Mouse (Mus musculus) limb, embryonic 11.5 days (tissue): ENCODE results near the gene Gata3. TPM values are rescaled to one million over a fixed set of nuclear protein-coding genes. Genes with fewer than 3 reads are reported as not detected.

ENCODE experiments used
- ATAC-seq: fragments of 200-750 bp; cut with Nextera tagmentation; 2 replicates; pipeline ENCODE4 v1.8.0; 2017; ENCODE audit warnings: low read depth; ENCODE audit not compliant: insufficient number of reproducible peaks, low FRiP score, low TSS enrichment
- DNase-seq: peaks from one replicate; pipeline ENCODE4 v3.0.0-alpha.2; 2015; ENCODE audit warnings: low spot score
- H3K27ac ChIP-seq: fragments of 300-500 bp; sonication (generic); replicated peaks from 2 replicates; pipeline ENCODE4 v1.5.1; 2014; ENCODE audit warnings: low read depth, mild to moderate bottlenecking, low read length
- H3K27me3 ChIP-seq: fragments of 300-500 bp; sonication (generic); 2 replicates; pipeline ENCODE4 v1.6.1; 2014; ENCODE audit warnings: mild to moderate bottlenecking, low read length, mixed read lengths; ENCODE audit not compliant: control insufficient read depth, insufficient read depth
- H3K36me3 ChIP-seq: fragments of 300-500 bp; sonication (generic); 2 replicates; pipeline ENCODE4 v1.6.1; 2014; ENCODE audit warnings: mild to moderate bottlenecking, low read length, moderate library complexity, mixed read lengths; ENCODE audit not compliant: control insufficient read depth, insufficient read depth
- H3K4me1 ChIP-seq: fragments of 300-500 bp; sonication (generic); 2 replicates; pipeline ENCODE4 v1.6.1; 2014; ENCODE audit warnings: low read length, mixed read lengths; ENCODE audit not compliant: control insufficient read depth, insufficient read depth
- H3K4me2 ChIP-seq: fragments of 300-500 bp; sonication (generic); 2 replicates; pipeline ENCODE4 v1.6.1; 2014; ENCODE audit warnings: low read depth, mild to moderate bottlenecking, moderate library complexity; ENCODE audit not compliant: severe bottlenecking
- H3K4me3 ChIP-seq: fragments of 300-500 bp; sonication (generic); 2 replicates; pipeline ENCODE4 v1.5.1; 2014; ENCODE audit warnings: low read depth, low read length
- H3K9ac ChIP-seq: fragments of 300-500 bp; sonication (generic); 2 replicates; pipeline ENCODE4 v1.6.1; 2014; ENCODE audit warnings: mild to moderate bottlenecking, low read length
- H3K9me3 ChIP-seq: fragments of 300-500 bp; sonication (generic); 2 replicates; pipeline ENCODE4 v1.6.1; 2016; ENCODE audit warnings: low read length; ENCODE audit not compliant: control insufficient read depth
- WGBS: fragments of 180-500 bp; shearing (Covaris S2); extraction: QIAGEN DNeasy Blood & Tissue Kit; methylation state at CpG from one replicate; pipeline ENCODE4 v1.1.7; 2014; 5-methylcytosine and 5-hydroxymethylcytosine counted together
- polyA plus RNA-seq: library from polyadenylated mRNA; unstranded; fragments of >200 nt; fragmentation: Nextera tagmentation; extraction: Ambion mirVana; gene quantifications from 2 replicates; pipeline ENCODE4 v1.2.1, GENCODE M21; 2014

Gata3 gene
- polyA plus RNA-seq, 1 experiment from 2014 or later = 3.9 TPM

DNA sequence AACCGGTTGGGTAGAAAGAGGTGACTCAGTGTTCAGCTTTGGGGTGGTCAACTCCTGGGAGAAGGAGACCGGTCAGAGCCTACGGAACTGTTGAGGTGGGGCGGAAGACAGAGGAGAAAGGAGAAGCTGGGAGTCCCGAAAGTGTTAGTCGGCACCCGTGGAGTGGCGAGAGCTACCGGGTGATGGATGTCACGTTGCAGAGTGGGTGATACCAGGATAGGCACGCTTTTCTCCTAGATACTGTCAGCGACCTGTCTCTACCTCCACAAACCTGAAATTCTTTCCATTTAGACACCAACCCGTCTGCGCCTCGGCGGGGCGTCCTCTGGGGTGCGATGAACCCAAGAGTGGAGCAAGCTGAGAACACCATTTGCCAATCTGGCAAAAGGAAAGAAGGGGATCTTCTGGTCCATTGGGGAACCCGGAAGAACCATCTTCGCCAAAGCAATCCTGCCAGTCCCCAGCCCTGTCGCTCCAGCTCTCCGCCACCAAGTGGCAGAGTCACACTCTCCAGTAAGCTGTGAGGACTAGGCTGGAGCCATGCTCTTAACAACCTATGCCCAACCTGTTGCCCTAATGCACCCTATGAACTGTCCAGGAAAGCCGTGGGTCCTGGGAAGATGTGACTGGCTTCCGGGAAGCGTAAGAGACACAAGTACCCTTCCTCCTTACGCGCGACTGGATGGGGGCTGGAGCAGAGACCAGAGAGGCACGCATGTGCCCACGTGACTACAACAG, 752 bp downstream of the Gata3 start, which contains the start of gene 9230102O04Rik:
TSS of gene 9230102O04Rik (minus strand) at position 628 of the 738 bp plus-strand sequence.
- Histone ChIP-seq H3K4me2 (peak within 1 kb of the TSS; percentile 11; the same call in 1 of the 2 replicates), H3K9ac (no peak within 1 kb of the TSS), H3K4me1 (0 out of 2 replicates have a peak, but pooled peaks cover 4% of the 10 kb centered on the region), H3K27me3 (peaks cover 87% of the 10 kb centered on the region), H3K4me3 (peak within 1 kb of the TSS; percentile 12; the same call in 1 of the 2 replicates), H3K36me3 (no peaks in the 10 kb centered on the region), H3K27ac (no peak within 1 kb of the TSS), H3K9me3 (no peaks in the 10 kb centered on the region)
- under 1% methylated on average over 30 of the region's 30 CpGs for WGBS
- ATAC-seq (peak; percentile 68; the same call in 1 of the 2 replicates), DNase-seq (peak; percentile 67)

- DNase-seq (peak; percentile 41), ATAC-seq (no peak)
- peaks cover 90% of the 10 kb centered on the region for H3K27me3 ChIP-seq
- no peaks in the 10 kb centered on the region for H3K9me3 ChIP-seq
- H3K4me3 ChIP-seq = no peak overlapping the region
- H3K4me2 ChIP-seq = no peak overlapping the region
- peaks cover 8% of the 10 kb centered on the region; the same call in 1 of the 2 replicates for H3K4me1 ChIP-seq
- WGBS = 0% methylated on average over 7 of the region's 7 CpGs
- H3K9ac ChIP-seq = no peak overlapping the region
- no peaks in the 10 kb centered on the region for H3K36me3 ChIP-seq
- no peak overlapping the region for H3K27ac ChIP-seq
These were observed 2.2 kb downstream of the Gata3 start for GRCm38 (mm10) chr2:9887636-9888035.

GRCm38 (mm10) chr2:9886921-9887610, 2.8 kb downstream of the Gata3 start:
- no peak overlapping the region for H3K9ac ChIP-seq
- DNase-seq = no peak
- H3K4me3 ChIP-seq = no peak overlapping the region
- no peak overlapping the region for H3K27ac ChIP-seq
- no peak for ATAC-seq
- H3K9me3 ChIP-seq = no peaks in the 10 kb centered on the region
- H3K27me3 ChIP-seq = peaks cover 90% of the 10 kb centered on the region
- H3K36me3 ChIP-seq = no peaks in the 10 kb centered on the region
- peaks cover 12% of the 10 kb centered on the region; the same call in 1 of the 2 replicates for H3K4me1 ChIP-seq
- no peak overlapping the region for H3K4me2 ChIP-seq
- WGBS = 3% methylated on average over 7 of the region's 7 CpGs

- no peak overlapping the region for H3K4me2 ChIP-seq
- no peaks in the 10 kb centered on the region for H3K9me3 ChIP-seq
- H3K27ac ChIP-seq = no peak overlapping the region
- ATAC-seq = no peak
- WGBS = 14% methylated on average over 3 of the region's 3 CpGs
- H3K4me1 ChIP-seq = peaks cover 15% of the 10 kb centered on the region
- peaks cover 91% of the 10 kb centered on the region for H3K27me3 ChIP-seq
- H3K4me3 ChIP-seq = no peak overlapping the region
- peak; percentile 33 for DNase-seq
- H3K9ac ChIP-seq = no peak overlapping the region
- H3K36me3 ChIP-seq = no peaks in the 10 kb centered on the region
These were observed 3.8 kb downstream of the Gata3 start for GRCm38 (mm10) chr2:9886031-9886430.

DNA sequence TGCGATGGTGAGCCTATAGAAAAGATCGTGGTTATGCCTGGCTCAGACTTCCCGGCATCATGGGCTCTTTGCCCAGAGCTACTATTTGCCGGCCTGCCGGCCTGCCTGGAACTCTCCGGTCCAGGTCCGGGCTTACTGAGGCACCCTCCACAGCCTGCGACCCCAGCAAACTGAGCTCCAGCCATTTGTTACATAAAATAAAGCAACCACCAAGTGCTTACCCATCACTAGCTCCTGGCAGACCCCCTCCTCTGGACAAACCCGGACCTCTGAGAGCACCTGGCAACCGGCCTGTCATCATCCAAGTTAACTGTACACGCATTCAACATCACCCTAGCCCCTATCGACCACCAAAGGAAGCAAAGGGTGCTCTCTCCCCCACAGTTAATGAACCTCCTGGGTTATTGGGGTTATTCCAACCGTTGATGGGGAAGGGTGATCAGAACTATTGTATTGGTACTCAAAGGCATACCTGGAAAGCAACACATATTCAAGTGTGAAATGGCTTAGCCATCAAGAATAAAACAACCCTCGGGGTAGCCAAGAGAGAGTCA, 4.5 kb downstream of the Gata3 start:
- no peak for ATAC-seq
- Histone ChIP-seq H3K9ac (no peak overlapping the region), H3K27me3 (peaks cover 85% of the 10 kb centered on the region), H3K9me3 (no peaks in the 10 kb centered on the region), H3K36me3 (no peaks in the 10 kb centered on the region), H3K4me3 (no peak overlapping the region), H3K4me2 (no peak overlapping the region), H3K4me1 (peaks cover 15% of the 10 kb centered on the region), H3K27ac (no peak overlapping the region)
- peak; percentile 52 for DNase-seq
- 3% methylated on average over 14 of the region's 14 CpGs for WGBS

DNA sequence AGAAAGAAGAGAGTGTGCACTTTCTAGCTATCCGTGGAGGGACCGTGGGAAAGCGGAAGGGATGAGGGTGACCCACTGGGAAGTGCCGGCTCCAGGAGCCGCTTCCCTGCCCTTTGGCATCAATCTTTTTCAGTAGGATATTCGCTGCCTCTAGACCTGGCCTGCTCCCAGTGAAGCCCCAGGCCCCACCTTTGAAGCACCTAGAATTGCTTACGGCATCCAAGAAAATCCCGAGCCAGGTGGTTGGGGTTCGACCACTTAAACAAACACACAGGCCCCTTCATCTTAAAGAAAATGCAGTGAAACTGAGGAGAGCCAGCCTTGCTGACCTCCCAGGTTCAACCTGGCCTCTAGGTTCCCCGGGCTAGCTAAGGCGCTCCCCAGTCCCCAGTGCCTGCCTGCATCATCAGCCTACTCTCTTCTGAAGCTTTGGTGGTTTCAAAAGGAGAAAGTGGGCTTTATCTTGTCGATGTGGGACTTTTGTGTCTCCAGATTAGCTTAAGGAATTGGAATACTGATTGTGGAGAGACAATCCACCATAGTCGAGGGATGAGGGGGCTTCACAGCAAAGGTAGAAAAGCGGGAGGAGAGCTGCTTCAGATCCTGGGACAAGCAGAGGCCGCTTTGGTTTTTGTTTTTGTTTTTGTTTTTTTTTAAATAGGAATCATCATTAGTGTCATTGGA, 5.2 kb downstream of the Gata3 start:
- no peak overlapping the region for H3K27ac ChIP-seq
- no peaks in the 10 kb centered on the region for H3K9me3 ChIP-seq
- H3K4me2 ChIP-seq = no peak overlapping the region
- WGBS = 4% methylated on average over 15 of the region's 15 CpGs
- ATAC-seq (no peak), DNase-seq (peak; percentile 62)
- H3K4me3 ChIP-seq = no peak overlapping the region
- peaks cover 81% of the 10 kb centered on the region for H3K27me3 ChIP-seq
- no peaks in the 10 kb centered on the region for H3K36me3 ChIP-seq
- H3K4me1 ChIP-seq = peaks cover 15% of the 10 kb centered on the region
- H3K9ac ChIP-seq = no peak overlapping the region

DNA sequence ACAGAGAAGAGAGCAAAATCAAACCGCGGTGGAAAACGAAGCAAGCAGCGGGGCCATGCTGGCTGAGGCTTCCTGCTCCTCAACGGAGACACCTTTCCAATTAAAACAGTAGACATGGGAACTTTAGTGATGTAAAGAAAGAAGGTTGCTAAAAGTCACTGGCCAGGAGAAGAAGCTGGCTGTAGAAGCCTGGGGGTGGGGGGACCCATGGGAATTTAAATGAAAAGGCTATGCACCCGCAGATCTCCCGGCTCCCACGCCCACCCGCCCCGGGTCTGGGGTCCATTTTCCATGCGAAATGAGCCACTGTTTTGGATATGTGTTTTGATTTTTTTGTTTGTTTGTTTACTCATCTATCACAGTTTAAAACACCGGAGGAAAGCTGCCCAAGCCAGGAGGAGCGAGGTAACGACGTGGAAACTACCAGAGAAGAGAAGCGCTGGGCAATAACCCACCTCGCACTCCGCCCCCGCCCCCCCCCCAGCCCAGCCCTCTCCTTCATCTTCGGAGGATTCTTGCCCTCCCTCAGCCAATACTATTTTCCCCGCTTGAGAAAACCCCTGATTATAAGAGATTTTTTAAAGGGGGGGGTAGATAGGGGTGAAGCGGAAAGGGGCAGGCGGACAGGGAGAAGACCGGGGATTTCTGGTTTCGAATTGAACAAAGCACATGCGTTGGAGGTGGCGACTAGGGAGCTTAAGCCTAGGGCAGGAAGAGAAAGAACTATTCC, 5.9 kb downstream of the Gata3 start:
- Histone ChIP-seq H3K27me3 (peaks cover 74% of the 10 kb centered on the region), H3K4me1 (peaks cover 12% of the 10 kb centered on the region), H3K9ac (no peak overlapping the region), H3K36me3 (no peaks in the 10 kb centered on the region), H3K4me2 (peak overlapping the region; percentile 76; the same call in 1 of the 2 replicates), H3K27ac (no peak overlapping the region), H3K9me3 (no peaks in the 10 kb centered on the region), H3K4me3 (no peak overlapping the region)
- DNase-seq (no peak), ATAC-seq (no peak)
- 1% methylated on average over 27 of the region's 27 CpGs for WGBS
